Mouse (Mus musculus) lung, embryonic 14.5 days (tissue): Measurements from ENCODE around the gene Prr19. TPM values are rescaled to one million over a fixed set of nuclear protein-coding genes. Genes with fewer than 3 reads are reported as not detected.
A peak's percentile ranks its signal among the peaks of the same experiment; 100 is the strongest.
"Not testable (repeated sequence)": the region's sequence is repeated elsewhere in the genome, so short reads cannot be mapped to it uniquely, and the experiment has no call there.

ENCODE experiments used
- ATAC-seq: fragments of 200-750 bp; cut with Nextera tagmentation; 2 replicates; pipeline ENCODE4 v1.8.0; 2017; ENCODE audit warnings: mild to moderate bottlenecking, moderate TSS enrichment, moderate library complexity; ENCODE audit not compliant: insufficient read depth
- DNase-seq: peaks from one replicate; pipeline ENCODE4 v3.0.0-alpha.2; 2015
- H3K27ac ChIP-seq: fragments of 300-500 bp; sonication (generic); 2 replicates; pipeline ENCODE4 v1.5.1; 2014; ENCODE audit warnings: low read depth, mild to moderate bottlenecking, moderate library complexity
- H3K27me3 ChIP-seq: fragments of 300-500 bp; sonication (generic); 2 replicates; pipeline ENCODE4 v1.6.1; 2014; ENCODE audit warnings: low read length, control low read depth; ENCODE audit not compliant: insufficient read depth
- H3K36me3 ChIP-seq: fragments of 300-500 bp; sonication (generic); 2 replicates; pipeline ENCODE4 v1.6.1; 2014; ENCODE audit warnings: control low read depth; ENCODE audit not compliant: insufficient read depth
- H3K4me1 ChIP-seq: fragments of 300-500 bp; sonication (generic); 2 replicates; pipeline ENCODE4 v1.6.1; 2014; ENCODE audit warnings: antibody characterized with exemption, control low read depth; ENCODE audit not compliant: insufficient read depth
- H3K4me2 ChIP-seq: fragments of 300-500 bp; sonication (generic); 2 replicates; pipeline ENCODE4 v1.6.1; 2014; ENCODE audit warnings: mild to moderate bottlenecking
- H3K4me3 ChIP-seq: fragments of 300-500 bp; sonication (generic); 2 replicates; pipeline ENCODE4 v1.5.1; 2014; ENCODE audit warnings: low read depth, low read length
- H3K9ac ChIP-seq: fragments of 300-500 bp; sonication (generic); 2 replicates; pipeline ENCODE4 v1.6.1; 2014
- H3K9me3 ChIP-seq: fragments of 300-500 bp; sonication (generic); 2 replicates; pipeline ENCODE4 v1.6.1; 2016; ENCODE audit warnings: low read depth, low read length, control low read depth
- CTCF ChIP-seq: IDR thresholded peaks from 2 replicates; pipeline ENCODE4 v1.5.1; 2016; ENCODE audit warnings: antibody characterized with exemption, low read depth
- WGBS: fragments of 180-500 bp; shearing (Covaris S2); extraction: QIAGEN DNeasy Blood & Tissue Kit; methylation state at CpG from one replicate; pipeline ENCODE4 v1.1.7; 2014; 5-methylcytosine and 5-hydroxymethylcytosine counted together
- polyA plus RNA-seq: library from polyadenylated mRNA; unstranded; fragments of >200 nt; fragmentation: Nextera tagmentation; extraction: Ambion mirVana; gene quantifications from 2 replicates; pipeline ENCODE4 v1.2.1, GENCODE M21; 2014

The Prr19 gene
- polyA plus RNA-seq: 0.26 and 0.29 TPM in 2 replicates

DNA sequence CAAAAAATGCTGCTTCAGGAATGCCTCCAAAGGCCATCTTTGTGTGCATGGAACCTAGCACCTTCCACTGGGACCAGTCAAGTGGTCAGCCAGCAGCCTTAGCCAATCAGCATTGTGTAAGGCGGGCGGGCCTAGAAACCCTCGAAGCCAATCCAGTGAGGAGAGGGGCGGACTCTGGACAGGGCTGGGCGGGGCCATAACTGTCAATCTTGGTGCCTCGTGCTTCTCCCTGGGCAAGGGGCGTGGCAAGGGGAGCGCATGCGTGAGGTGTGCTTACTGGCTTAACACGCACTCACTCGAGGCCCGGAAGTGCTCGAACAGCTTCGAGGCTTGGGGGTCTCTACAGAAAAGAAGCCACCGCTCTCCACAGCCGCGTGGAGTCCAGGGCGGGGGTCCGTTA lies at the start of gene Prr19:
Prr19 (plus strand) TSS at position 349 of the 400 bp plus-strand sequence.
- Histone ChIP-seq H3K4me2 (no peak within 1 kb of the TSS), H3K4me3 (no peak within 1 kb of the TSS), H3K36me3 (no peaks in the 10 kb centered on the region), H3K9ac (no peak within 1 kb of the TSS), H3K27ac (no peak within 1 kb of the TSS), H3K27me3 (peaks cover 3% of the 10 kb centered on the region; the same call in 1 of the 2 replicates), H3K9me3 (no peaks in the 10 kb centered on the region), H3K4me1 (peaks cover under 1% of the 10 kb centered on the region; the same call in 1 of the 2 replicates)
- peak; percentile 66 for DNase-seq
- no peak for TF ChIP-seq CTCF
- 63% methylated on average over 19 of the region's 19 CpGs for WGBS
- no peak for ATAC-seq

DNA sequence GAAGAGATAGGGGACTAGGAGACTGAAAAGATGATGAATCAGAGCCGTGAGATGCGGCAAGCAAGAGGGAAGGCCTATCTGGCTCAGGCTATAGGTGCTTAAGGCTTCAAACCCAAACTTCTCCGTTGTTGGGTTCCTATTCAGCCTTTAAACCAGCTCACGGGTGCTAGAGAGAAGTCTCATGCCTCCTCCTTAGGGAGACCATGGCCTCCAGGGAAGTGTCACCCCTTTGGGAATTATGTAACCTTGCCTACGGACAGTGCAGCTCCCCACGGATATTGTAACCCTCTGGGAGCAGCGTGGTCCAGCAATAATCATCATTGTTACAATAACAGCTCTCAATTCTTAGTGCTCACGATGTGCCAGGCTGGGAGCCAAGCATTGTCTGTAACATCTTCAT lies 49.4 kb upstream of the Prr19 start:
- peak overlapping the region; percentile 99 for H3K27ac ChIP-seq
- 18% methylated on average over 8 of the region's 8 CpGs for WGBS
- no peak for DNase-seq
- peak overlapping the region; percentile 98 for H3K4me3 ChIP-seq
- H3K4me2 ChIP-seq: peak overlapping the region; percentile 99
- TF ChIP-seq CTCF: no peak
- peaks cover 11% of the 10 kb centered on the region; the same call in 1 of the 2 replicates for H3K4me1 ChIP-seq
- H3K9me3 ChIP-seq: no peaks in the 10 kb centered on the region
- H3K27me3 ChIP-seq: no peaks in the 10 kb centered on the region
- ATAC-seq: no peak
- peak overlapping the region; percentile 95 for H3K9ac ChIP-seq
- H3K36me3 ChIP-seq: no peaks in the 10 kb centered on the region

DNA sequence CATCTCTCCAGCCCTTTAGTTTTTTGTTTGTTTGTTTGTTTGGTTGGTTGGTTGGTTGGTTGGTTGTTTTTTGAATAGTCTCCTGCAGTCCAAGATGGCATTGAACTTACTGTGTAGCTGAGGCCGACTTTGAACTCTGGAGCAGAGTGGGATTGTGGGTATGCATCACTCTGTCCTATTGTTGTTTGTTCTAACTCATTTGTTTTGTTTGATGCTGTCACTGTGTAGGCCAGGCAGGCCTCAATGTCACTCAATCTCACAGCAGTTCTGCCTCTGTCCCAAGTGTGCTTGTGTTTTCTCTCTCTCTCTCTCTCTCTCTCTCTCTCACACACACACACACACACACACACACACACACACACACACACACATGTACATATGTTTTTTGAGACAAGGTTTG lies 39.3 kb upstream of the Prr19 start:
- no peak for ATAC-seq
- H3K4me1 ChIP-seq: peaks cover 4% of the 10 kb centered on the region; the same call in 1 of the 2 replicates
- DNase-seq: no peak
- no peaks in the 10 kb centered on the region for H3K36me3 ChIP-seq
- no peak overlapping the region for H3K9ac ChIP-seq
- no peak for TF ChIP-seq CTCF
- no peaks in the 10 kb centered on the region for H3K9me3 ChIP-seq
- H3K4me2 ChIP-seq: no peak overlapping the region
- 75% methylated on average over 1 of the region's 1 CpGs for WGBS
- H3K27me3 ChIP-seq: no peaks in the 10 kb centered on the region
- H3K4me3 ChIP-seq: no peak overlapping the region
- H3K27ac ChIP-seq: no peak overlapping the region

DNA sequence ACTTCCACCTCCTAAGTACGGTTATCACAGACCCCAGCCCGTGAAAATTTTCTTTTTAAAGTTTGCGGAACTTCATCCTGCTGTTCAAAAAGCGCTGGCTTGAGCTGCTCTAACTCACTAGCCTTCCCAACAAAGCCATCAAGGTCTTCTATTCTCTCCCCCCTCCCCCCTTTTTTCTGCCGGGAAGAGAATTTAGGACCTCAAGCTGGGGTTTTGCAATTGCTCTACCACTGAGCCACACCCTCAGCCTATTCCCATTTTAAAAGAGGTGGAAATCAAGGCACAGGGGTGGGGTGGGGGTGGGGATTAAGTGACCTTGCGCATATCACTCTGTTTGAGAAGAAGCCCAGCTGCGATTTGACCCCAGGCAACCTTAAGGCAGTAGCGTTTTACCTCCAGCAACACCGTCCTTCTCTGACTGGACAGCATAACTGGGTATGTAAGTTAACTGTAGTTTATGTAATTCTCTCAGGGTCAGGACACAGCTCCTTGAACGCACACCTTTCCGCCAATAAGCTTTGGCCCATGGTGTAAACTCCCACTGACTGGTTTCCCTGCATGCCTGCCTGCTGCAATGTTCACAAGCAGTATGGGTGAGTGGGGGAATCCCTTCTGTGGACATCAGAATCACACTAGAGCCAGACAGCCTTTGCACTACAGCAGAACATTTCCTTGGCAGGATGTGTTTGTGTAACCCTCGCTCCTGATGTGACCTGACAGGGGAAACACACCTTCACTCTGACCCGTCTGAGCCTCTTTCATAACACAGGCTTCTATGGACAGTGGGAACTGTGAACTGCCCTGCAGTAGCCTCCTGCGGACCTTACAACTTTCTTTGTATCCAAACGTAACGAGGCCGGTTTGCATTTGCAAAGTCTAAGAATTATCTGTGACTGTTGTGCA lies 37.0 kb upstream of the Prr19 start:
- WGBS: 28% methylated on average over 17 of the region's 17 CpGs
- TF ChIP-seq CTCF: no peak
- no peak overlapping the region for H3K27ac ChIP-seq
- no peak overlapping the region for H3K4me2 ChIP-seq
- peaks cover 6% of the 10 kb centered on the region; the same call in 1 of the 2 replicates for H3K4me1 ChIP-seq
- H3K4me3 ChIP-seq: no peak overlapping the region
- no peak for ATAC-seq
- DNase-seq: no peak
- H3K9ac ChIP-seq: no peak overlapping the region
- no peaks in the 10 kb centered on the region for H3K9me3 ChIP-seq
- no peaks in the 10 kb centered on the region for H3K36me3 ChIP-seq
- H3K27me3 ChIP-seq: no peaks in the 10 kb centered on the region

DNA sequence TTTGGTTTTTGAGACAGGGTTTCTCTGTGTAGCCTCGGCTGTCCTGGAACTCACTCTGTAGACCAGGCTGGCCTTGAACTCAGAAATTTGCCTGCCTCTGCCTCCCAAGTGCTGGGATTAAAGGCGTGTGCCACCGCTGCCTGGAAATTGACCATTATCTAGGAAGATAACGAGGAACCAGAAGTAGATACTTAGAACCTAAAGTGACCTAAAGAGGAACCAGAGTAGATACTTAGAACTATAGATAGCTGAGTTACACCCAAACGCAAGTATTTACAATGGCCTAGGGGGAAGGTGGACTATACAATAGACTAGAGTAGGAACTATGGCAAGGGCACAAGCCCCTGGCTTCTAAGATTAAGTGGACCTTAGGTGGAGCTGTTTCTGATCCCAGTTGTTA lies 35.5 kb upstream of the Prr19 start:
- H3K27ac ChIP-seq, H3K36me3 ChIP-seq, H3K4me2 ChIP-seq, H3K4me3 ChIP-seq, ATAC-seq, H3K9ac ChIP-seq, H3K9me3 ChIP-seq, DNase-seq, H3K27me3 ChIP-seq: not testable (repeated sequence)
- WGBS: 82% methylated on average over 5 of the region's 5 CpGs
- peaks cover 12% of the 10 kb centered on the region; the same call in 1 of the 2 replicates for H3K4me1 ChIP-seq

DNA sequence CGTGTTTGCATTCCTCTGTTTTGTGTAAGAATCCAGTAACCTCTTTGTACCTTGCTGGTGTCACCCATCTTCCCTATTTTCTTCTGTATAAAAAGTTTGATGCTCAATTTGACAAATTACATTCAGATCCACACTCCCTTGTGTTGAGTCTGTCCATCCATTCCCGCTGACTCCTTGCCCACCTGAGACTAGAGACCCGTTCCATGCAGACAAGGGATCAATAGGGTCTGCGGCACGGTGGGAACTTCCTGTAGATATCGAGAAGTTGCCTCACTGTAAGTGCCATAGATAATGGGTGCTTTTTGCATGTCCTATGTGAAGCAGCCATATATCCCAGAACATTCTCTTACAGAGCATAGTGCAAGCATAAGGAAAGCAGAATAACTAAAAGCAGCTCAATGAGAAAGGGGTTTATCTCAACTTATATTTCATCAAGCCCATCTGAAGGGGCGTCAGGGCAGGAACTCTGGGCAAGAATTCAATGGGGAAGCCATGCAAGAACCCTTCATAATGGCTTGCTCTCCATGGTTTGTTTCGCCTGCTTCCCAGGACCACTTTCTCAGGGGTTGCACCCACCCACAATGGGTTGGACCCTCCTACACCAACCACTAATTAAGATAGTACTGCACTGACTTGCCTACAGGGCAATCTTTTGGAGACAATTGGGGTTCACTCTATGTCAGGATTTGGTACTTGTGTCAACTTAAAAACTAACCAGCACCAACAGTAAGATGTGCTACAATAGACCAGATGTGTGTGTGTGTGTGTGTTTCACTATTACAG lies 34.8 kb upstream of the Prr19 start:
- no peak overlapping the region for H3K27ac ChIP-seq
- peaks cover 12% of the 10 kb centered on the region; the same call in 1 of the 2 replicates for H3K4me1 ChIP-seq
- no peak overlapping the region; the same call in 1 of the 2 replicates for H3K4me3 ChIP-seq
- H3K9ac ChIP-seq: no peak overlapping the region
- peaks cover 5% of the 10 kb centered on the region; the same call in 1 of the 2 replicates for H3K36me3 ChIP-seq
- ATAC-seq (no peak), DNase-seq (no peak)
- H3K27me3 ChIP-seq: no peaks in the 10 kb centered on the region
- WGBS: 84% methylated on average over 8 of the region's 8 CpGs
- H3K4me2 ChIP-seq: peak overlapping the region; percentile 67
- no peak for TF ChIP-seq CTCF
- no peaks in the 10 kb centered on the region for H3K9me3 ChIP-seq

DNA sequence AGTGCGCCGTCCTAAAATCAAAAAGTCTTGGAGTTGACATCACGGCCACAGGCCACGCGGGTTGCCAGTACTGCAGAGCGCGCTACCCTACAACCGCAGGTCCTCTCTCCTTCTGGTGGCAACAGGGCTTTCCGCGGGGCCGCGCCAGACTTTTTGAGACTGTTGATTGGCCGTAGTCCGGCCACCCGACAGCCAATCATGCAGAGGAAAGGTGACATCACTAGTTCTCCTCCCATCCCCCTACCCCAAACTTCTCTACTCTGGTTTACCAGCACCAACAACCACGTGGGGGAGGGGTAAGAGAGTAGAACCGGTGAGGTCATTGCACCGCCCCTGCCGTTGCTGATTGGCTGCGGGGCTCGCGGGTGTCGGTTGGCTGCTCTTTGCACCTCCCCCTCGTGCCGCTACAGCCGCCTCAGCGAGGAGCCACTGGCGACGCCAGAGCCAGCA lies 33.9 kb upstream of the Prr19 start, which contains the start of gene Cic:
Cic (plus strand) TSS at position 404 of the 450 bp plus-strand sequence.
- peak; percentile 11; the same call in 1 of the 2 replicates for TF ChIP-seq CTCF
- H3K27me3 ChIP-seq: no peaks in the 10 kb centered on the region
- no peaks in the 10 kb centered on the region for H3K9me3 ChIP-seq
- WGBS: 0% methylated on average over 29 of the region's 29 CpGs
- peaks cover 12% of the 10 kb centered on the region; the same call in 1 of the 2 replicates for H3K4me1 ChIP-seq
- H3K4me3 ChIP-seq: peak within 1 kb of the TSS; percentile 73
- ATAC-seq (peak; percentile 82), DNase-seq (peak; percentile 100)
- H3K27ac ChIP-seq: peak within 1 kb of the TSS; percentile 92
- peak within 1 kb of the TSS; percentile 82 for H3K4me2 ChIP-seq
- peak within 1 kb of the TSS; percentile 67 for H3K9ac ChIP-seq
- H3K36me3 ChIP-seq: peaks cover 12% of the 10 kb centered on the region; the same call in 1 of the 2 replicates
